Mouse (Mus musculus) heart, embryonic 14.5 days (tissue): Measurements from ENCODE around the gene Micall2. TPM values are rescaled to one million over a fixed set of nuclear protein-coding genes. Genes with fewer than 3 reads are reported as not detected.

Experiments used
- ATAC-seq: fragments of 200-750 bp; cut with Nextera tagmentation; 2 replicates; pipeline ENCODE4 v1.8.0; 2017; ENCODE audit warnings: low read depth, moderate TSS enrichment; ENCODE audit not compliant: insufficient number of reproducible peaks, insufficient read depth, low FRiP score
- H3K27ac ChIP-seq, 2 experiments: fragments of 200-500 bp in 1 of 2; fragments of 300-500 bp in 1 of 2; sonication (generic) in 1 of 2; replicated peaks in 1 of 2; 2 replicates each; pipeline ENCODE4 v1.5.1; 2012 to 2014; ENCODE audit warnings: low read depth in 2 of 2, low read length in 2 of 2, control low read depth in 1 of 2, mild to moderate bottlenecking in 1 of 2, mixed read lengths in 1 of 2; ENCODE audit not compliant: control insufficient read depth in 1 of 2, insufficient read depth in 1 of 2
- H3K27me3 ChIP-seq: fragments of 300-500 bp; sonication (generic); 2 replicates; pipeline ENCODE4 v1.6.1; 2014; ENCODE audit warnings: mild to moderate bottlenecking, low read length, control low read depth; ENCODE audit not compliant: control insufficient read depth, insufficient read depth
- H3K36me3 ChIP-seq: fragments of 300-500 bp; sonication (generic); 2 replicates; pipeline ENCODE4 v1.6.1; 2014; ENCODE audit warnings: mild to moderate bottlenecking, control low read depth, low read length, mixed read lengths; ENCODE audit not compliant: control insufficient read depth, insufficient read depth
- H3K4me1 ChIP-seq, 2 experiments: fragments of 200-500 bp in 1 of 2; fragments of 300-500 bp in 1 of 2; sonication (generic) in 1 of 2; 2 replicates each; pipeline ENCODE4 v1.6.1; 2012 to 2014; ENCODE audit warnings: low read length in 2 of 2, control low read depth in 1 of 2, mixed read lengths in 1 of 2; ENCODE audit not compliant: control insufficient read depth in 2 of 2, insufficient read depth in 2 of 2
- H3K4me2 ChIP-seq: fragments of 300-500 bp; sonication (generic); 2 replicates; pipeline ENCODE4 v1.6.1; 2014; ENCODE audit warnings: mild to moderate bottlenecking, low read length
- H3K4me3 ChIP-seq, 2 experiments: fragments of 200-500 bp in 1 of 2; fragments of 300-500 bp in 1 of 2; sonication (generic) in 1 of 2; 2 replicates each; pipeline ENCODE4 v1.5.1; 2012 to 2014; ENCODE audit warnings: low read length in 2 of 2, mild to moderate bottlenecking in 2 of 2, control low read depth in 1 of 2, low read depth in 1 of 2, moderate library complexity in 1 of 2; ENCODE audit not compliant: control insufficient read depth in 1 of 2, insufficient read depth in 1 of 2
- H3K9ac ChIP-seq: fragments of 300-500 bp; sonication (generic); 2 replicates; pipeline ENCODE4 v1.6.1; 2014; ENCODE audit warnings: mild to moderate bottlenecking, low read length
- H3K9me3 ChIP-seq: fragments of 300-500 bp; sonication (generic); 2 replicates; pipeline ENCODE4 v1.6.1; 2016; ENCODE audit warnings: low read length, control low read depth; ENCODE audit not compliant: control insufficient read depth
- WGBS: fragments of 180-500 bp; shearing (Covaris S2); extraction: QIAGEN DNeasy Blood & Tissue Kit; methylation state at CpG from one replicate; pipeline ENCODE4 v1.1.7; 2014; 5-methylcytosine and 5-hydroxymethylcytosine counted together
- polyA plus RNA-seq: library from polyadenylated mRNA; unstranded; fragments of >200 nt; fragmentation: Nextera tagmentation; extraction: Ambion mirVana; gene quantifications from 2 replicates; pipeline ENCODE4 v1.2.1, GENCODE M21; 2014

Micall2 gene
- polyA plus RNA-seq, 1 experiment from 2014 or later, result 1.3 TPM

DNA sequence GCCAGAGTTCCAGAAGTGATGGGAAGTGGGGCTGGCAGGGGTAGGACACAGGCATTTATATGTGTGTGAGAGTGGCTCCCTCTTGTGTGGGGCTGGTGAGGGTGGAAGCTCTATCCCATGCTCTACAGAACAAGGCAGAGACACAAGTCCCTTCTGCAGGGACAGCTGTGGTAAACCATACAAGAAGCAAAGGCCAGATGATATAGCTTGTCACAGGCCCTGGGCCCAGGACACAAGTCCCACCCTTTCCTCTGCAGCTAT, 60.5 kb downstream of the Micall2 start:
- peaks cover 68% of the 10 kb centered on the region for H3K27me3 ChIP-seq
- no peaks in the 10 kb centered on the region for H3K9me3 ChIP-seq
- no peak for ATAC-seq
- H3K36me3 ChIP-seq, result no peaks in the 10 kb centered on the region
- H3K9ac ChIP-seq, result no peak overlapping the region
- H3K4me1 ChIP-seq, result no peaks in the 10 kb centered on the region
- H3K4me2 ChIP-seq, result no peak overlapping the region
- H3K4me3 ChIP-seq, result no peak overlapping the region
- H3K27ac ChIP-seq, result no peak overlapping the region

DNA sequence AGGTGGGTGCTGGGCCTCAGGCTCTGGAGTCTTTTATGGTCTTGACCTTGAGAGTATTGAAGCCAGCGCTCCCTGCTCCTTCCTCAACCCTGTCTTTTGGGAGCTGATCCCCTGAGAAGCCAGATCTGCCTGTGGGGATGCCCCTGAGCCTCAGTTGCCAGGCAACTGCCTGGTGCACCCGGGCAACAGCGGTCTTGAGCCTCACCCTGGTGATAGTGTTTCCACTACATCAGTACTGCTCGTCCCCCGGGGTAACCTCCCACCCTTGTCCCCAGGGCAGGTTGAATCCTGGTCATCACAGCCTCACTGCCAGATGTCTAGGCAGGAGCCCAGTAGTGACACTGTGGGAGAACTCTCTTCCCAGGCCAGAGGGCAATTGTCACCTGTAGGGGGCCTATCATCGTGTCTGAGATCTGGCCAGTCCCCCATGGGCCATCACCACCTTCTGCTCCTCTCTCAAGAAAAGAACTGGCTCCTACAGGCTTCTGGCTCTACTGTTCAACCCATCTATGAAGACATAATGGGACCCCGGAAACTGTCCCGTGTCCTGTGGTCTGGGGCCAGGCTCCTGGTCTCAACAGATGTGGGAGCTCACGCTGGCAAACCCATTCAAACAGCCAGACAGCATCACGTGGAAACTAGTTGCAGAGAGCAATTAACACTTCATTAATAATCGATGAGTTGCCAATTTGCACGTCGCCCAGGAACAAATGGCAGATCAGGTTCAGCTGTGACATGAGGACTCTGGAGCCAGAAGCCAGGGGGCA, 61.0 kb downstream of the Micall2 start:
- no peak overlapping the region for H3K4me3 ChIP-seq
- no peaks in the 10 kb centered on the region for H3K36me3 ChIP-seq
- no peak overlapping the region for H3K4me2 ChIP-seq
- ATAC-seq, result no peak
- no peak overlapping the region for H3K27ac ChIP-seq
- H3K9ac ChIP-seq, result no peak overlapping the region
- peaks cover 69% of the 10 kb centered on the region for H3K27me3 ChIP-seq
- 19% methylated on average over 13 of the region's 13 CpGs for WGBS
- H3K9me3 ChIP-seq, result no peaks in the 10 kb centered on the region
- no peaks in the 10 kb centered on the region for H3K4me1 ChIP-seq

DNA sequence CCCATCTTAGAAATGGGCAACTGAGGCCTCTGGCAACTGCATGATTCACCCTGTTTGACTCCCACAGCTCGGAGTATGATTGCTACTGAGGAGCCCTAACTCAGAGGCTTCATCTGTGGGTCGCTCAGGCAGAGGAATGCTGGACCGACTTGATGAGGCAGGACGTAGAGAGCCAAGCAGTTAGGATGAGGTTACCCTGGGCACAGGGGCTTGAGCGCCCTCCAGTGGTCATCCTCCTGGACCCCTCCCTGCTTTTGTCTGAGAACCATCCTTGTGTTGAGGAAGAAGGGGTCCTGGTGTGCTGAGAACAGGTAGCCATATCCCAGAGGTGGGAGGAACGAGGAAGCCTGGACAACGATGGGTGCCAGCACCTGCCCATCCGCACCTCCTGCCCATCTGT, 66.8 kb downstream of the Micall2 start:
- Histone ChIP-seq H3K4me3 (no peak overlapping the region), H3K9me3 (no peaks in the 10 kb centered on the region), H3K36me3 (no peaks in the 10 kb centered on the region), H3K4me1 (no peaks in the 10 kb centered on the region), H3K9ac (no peak overlapping the region), H3K27me3 (peaks cover 91% of the 10 kb centered on the region), H3K4me2 (no peak overlapping the region), H3K27ac (no peak overlapping the region)
- no peak for ATAC-seq
- WGBS, result 16% methylated on average over 8 of the region's 8 CpGs

DNA sequence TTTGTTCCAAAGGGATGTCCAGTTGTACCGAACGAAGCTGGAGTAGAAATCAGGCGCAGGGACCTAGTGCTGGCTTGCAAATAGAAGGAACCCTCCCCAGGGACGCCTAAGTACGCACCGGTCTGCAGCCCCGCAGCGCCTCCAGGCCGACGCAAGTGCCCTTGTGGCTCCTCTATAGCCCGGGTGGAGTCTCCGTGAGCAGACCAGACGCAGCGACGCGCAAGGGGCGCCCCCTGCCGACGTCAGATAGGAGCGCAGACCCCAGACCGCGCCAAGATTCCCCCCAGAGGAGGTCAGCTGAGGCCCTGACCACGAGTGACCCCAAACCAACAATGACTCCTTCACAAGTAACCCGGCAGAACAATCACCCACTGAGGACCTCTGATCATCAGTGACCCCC, 67.6 kb downstream of the Micall2 start:
- no peak overlapping the region for H3K27ac ChIP-seq
- no peak overlapping the region for H3K4me3 ChIP-seq
- no peak overlapping the region for H3K9ac ChIP-seq
- H3K9me3 ChIP-seq, result no peaks in the 10 kb centered on the region
- WGBS, result under 1% methylated on average over 24 of the region's 24 CpGs
- peaks cover 82% of the 10 kb centered on the region for H3K27me3 ChIP-seq
- ATAC-seq, result peak; percentile 28; the same call in 1 of the 2 replicates
- H3K36me3 ChIP-seq, result no peaks in the 10 kb centered on the region
- H3K4me1 ChIP-seq, result no peaks in the 10 kb centered on the region
- no peak overlapping the region for H3K4me2 ChIP-seq

DNA sequence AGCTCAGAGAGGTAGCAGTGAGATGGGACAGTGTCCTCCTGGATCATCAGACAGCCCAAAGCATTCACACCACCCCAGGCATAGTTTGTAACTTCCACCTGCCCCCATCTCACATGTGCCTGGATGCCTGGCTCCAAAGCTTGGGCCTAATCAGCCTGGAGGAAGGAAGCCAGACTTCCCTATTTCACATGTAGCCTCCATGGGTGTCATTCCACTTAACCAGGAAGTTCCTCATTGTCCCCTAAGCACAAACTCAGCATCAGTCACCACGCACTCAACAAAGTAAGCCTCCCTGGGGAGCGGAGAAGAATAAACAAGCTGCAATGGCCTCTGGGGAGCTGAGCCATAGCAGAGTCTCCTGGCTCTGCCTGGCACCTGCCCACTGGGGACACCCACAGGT, 69.6 kb downstream of the Micall2 start:
- Histone ChIP-seq H3K4me3 (no peak overlapping the region), H3K36me3 (no peaks in the 10 kb centered on the region), H3K4me1 (no peaks in the 10 kb centered on the region), H3K4me2 (no peak overlapping the region), H3K9me3 (no peaks in the 10 kb centered on the region), H3K27ac (no peak overlapping the region), H3K27me3 (peaks cover 71% of the 10 kb centered on the region), H3K9ac (no peak overlapping the region)
- WGBS, result 44% methylated on average over 2 of the region's 2 CpGs
- ATAC-seq, result no peak

DNA sequence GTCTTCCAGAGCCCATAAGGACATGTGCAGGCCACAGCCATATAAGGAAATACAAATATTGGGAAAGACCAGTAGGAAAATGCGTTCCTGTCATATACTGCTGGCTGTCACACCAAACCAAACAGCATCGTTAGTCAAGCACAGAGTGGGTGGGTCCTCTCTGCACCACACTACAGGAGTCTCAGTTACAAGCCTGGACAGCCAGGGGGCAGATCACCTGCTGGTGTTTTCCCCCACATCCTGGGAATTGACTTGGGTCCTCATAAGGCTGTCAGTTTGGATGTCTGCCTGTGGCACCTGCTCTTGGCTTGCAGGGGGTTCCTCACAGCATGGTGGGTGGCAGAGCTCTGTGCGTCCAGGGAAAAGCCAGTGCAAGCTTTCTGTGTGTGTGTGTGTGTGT, 70.8 kb downstream of the Micall2 start:
- 52% methylated on average over 3 of the region's 3 CpGs for WGBS
- no peaks in the 10 kb centered on the region for H3K4me1 ChIP-seq
- H3K4me2 ChIP-seq, result no peak overlapping the region
- no peak overlapping the region for H3K4me3 ChIP-seq
- H3K27ac ChIP-seq, result no peak overlapping the region
- H3K9ac ChIP-seq, result no peak overlapping the region
- H3K36me3 ChIP-seq, result no peaks in the 10 kb centered on the region
- no peak for ATAC-seq
- H3K27me3 ChIP-seq, result peaks cover 72% of the 10 kb centered on the region
- H3K9me3 ChIP-seq, result no peaks in the 10 kb centered on the region

DNA sequence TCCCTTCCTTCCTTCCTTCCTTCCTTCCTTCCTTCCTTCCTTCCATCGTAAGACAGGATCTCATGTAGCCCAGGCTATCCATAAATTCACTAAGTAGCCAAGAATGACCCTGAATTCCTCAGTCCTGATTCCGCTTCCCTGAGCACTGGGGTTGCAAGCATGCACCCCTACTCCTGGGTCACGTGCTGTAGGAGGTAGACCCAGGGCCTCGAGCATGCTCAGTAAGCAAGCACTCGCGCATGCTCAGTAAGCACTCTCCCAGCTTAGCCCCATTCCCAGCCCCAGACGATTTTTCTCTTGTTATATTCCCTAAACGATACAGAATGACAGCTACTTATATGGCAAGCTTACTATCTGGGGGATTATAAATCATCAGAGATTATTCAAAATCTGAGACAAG, 74.4 kb downstream of the Micall2 start:
- Histone ChIP-seq H3K27me3 (peaks cover 66% of the 10 kb centered on the region), H3K4me1 (no peaks in the 10 kb centered on the region), H3K36me3 (no peaks in the 10 kb centered on the region), H3K4me2 (no peak overlapping the region), H3K9me3 (no peaks in the 10 kb centered on the region), H3K4me3 (no peak overlapping the region), H3K9ac (no peak overlapping the region), H3K27ac (no peak overlapping the region)
- no peak for ATAC-seq
- 54% methylated on average over 7 of the region's 8 CpGs for WGBS

DNA sequence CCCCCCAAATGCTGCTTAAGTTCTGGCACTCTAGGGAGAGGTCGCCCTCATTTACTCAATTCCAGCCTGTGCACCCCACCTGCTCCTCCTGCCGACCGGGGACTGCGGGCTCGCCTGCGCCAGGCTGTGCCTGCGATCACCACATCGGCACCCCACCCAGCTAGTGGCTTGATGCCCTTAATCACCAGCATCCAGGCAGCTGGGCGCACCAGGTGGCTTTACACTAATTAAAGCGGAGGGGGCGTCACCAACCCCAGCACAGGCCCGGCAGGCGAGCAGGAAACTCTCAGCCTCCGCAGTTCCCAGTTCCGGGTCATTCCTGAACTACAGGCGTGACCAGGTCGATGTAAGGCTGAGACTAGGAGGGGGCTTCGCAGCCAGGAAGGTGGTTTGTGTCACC, 76.8 kb downstream of the Micall2 start:
- Histone ChIP-seq H3K36me3 (no peaks in the 10 kb centered on the region), H3K4me3 (no peak overlapping the region), H3K9me3 (no peaks in the 10 kb centered on the region), H3K27me3 (peaks cover 52% of the 10 kb centered on the region), H3K9ac (no peak overlapping the region), H3K27ac (no peak overlapping the region), H3K4me1 (no peaks in the 10 kb centered on the region), H3K4me2 (no peak overlapping the region)
- WGBS, result 2% methylated on average over 18 of the region's 18 CpGs
- ATAC-seq, result no peak
